Mouse (Mus musculus) olfactory bulb, adult 2 months (tissue): Measurements from ENCODE around the gene Oxld1.

Experiments
- CTCF ChIP-seq: fragments of 200-500 bp; IDR thresholded peaks from 2 replicates; pipeline ENCODE4 v1.5.1; 2012; ENCODE audit warnings: low read depth, mild to moderate bottlenecking, low read length, moderate library complexity; ENCODE audit not compliant: insufficient read depth
- POLR2A ChIP-seq: fragments of 200-500 bp; IDR thresholded peaks from 2 replicates; pipeline ENCODE4 v1.6.1; 2012; ENCODE audit warnings: mild to moderate bottlenecking, low read depth, low read length, moderate library complexity; ENCODE audit not compliant: insufficient read depth

GRCm38 (mm10) chr11:120447179-120447578, 10.7 kb downstream of the Oxld1 start:
- TF ChIP-seq POLR2A (no peak), CTCF (no peak)
